Mouse (Mus musculus): ENCODE measurements at regions not wholly inside any gene's neighbourhood (a gene's known extent, or its start where the extent isn't known, plus 50 kb on each side); places are given as distances from the start of the nearest gene placed in this dataset.

GRCm38 (mm10) chr1:138011581-138011980, 163.9 kb downstream of the Ptprc start:
- DNase-seq (ENCODE audit: low read depth, low spot score) = no peak

GRCm38 (mm10) chr1:138010910-138011477, 164.5 kb downstream of the Ptprc start:
- no peak for DNase-seq (ENCODE audit: low read depth, low spot score)

GRCm38 (mm10) chr1:138006811-138007210, 168.7 kb downstream of the Ptprc start:
- no peak for DNase-seq (ENCODE audit: low read depth, low spot score)

- no peak for DNase-seq (ENCODE audit: low read depth, low spot score)
These were observed 171.2 kb downstream of the Ptprc start for GRCm38 (mm10) chr1:138004319-138004718.

- DNase-seq (ENCODE audit: low read depth, low spot score) = no peak
These were observed 176.1 kb downstream of the Ptprc start for GRCm38 (mm10) chr1:137999268-137999900.

- no peak for DNase-seq (ENCODE audit: low read depth, low spot score)
These were observed 179.5 kb downstream of the Ptprc start for GRCm38 (mm10) chr1:137996041-137996440.

GRCm38 (mm10) chr1:137991936-137992335, 183.6 kb downstream of the Ptprc start:
- no peak for DNase-seq (ENCODE audit: low read depth, low spot score)

GRCm38 (mm10) chr1:137991412-137991811, 184.1 kb downstream of the Ptprc start:
- DNase-seq (ENCODE audit: low read depth, low spot score) = no peak

- DNase-seq (ENCODE audit: low read depth, low spot score) = no peak
These were observed 202.1 kb downstream of the Ptprc start for GRCm38 (mm10) chr1:137973406-137973805.

- DNase-seq (ENCODE audit: low read depth, low spot score) = no peak
These were observed 202.7 kb downstream of the Ptprc start for GRCm38 (mm10) chr1:137972620-137973350.

- no peak for DNase-seq (ENCODE audit: low read depth, low spot score)
These were observed 209.2 kb downstream of the Ptprc start for GRCm38 (mm10) chr1:137966151-137966836.

- no peak for DNase-seq (ENCODE audit: low read depth, low spot score)
These were observed 211.9 kb downstream of the Ptprc start for GRCm38 (mm10) chr1:137963656-137964055.

GRCm38 (mm10) chr1:137958040-137958439, 217.5 kb downstream of the Ptprc start:
- no peak for DNase-seq (ENCODE audit: low read depth, low spot score)

GRCm38 (mm10) chr1:137955993-137956392, 219.5 kb downstream of the Ptprc start:
- no peak for DNase-seq (ENCODE audit: low read depth, low spot score)

GRCm38 (mm10) chr1:137955139-137955538, 220.4 kb downstream of the Ptprc start:
- DNase-seq (ENCODE audit: low read depth, low spot score) = no peak

- DNase-seq (ENCODE audit: low read depth, low spot score) = no peak
These were observed 222.1 kb downstream of the Ptprc start for GRCm38 (mm10) chr1:137953369-137953768.

GRCm38 (mm10) chr1:137952777-137953176, 222.7 kb downstream of the Ptprc start:
- DNase-seq (ENCODE audit: low read depth, low spot score) = no peak

- DNase-seq (ENCODE audit: low read depth, low spot score) = no peak
These were observed 227.6 kb downstream of the Ptprc start for GRCm38 (mm10) chr1:137947900-137948299.

GRCm38 (mm10) chr1:137941776-137942522, 233.6 kb downstream of the Ptprc start:
- no peak for DNase-seq (ENCODE audit: low read depth, low spot score)

GRCm38 (mm10) chr1:137935746-137936145, 239.8 kb downstream of the Ptprc start:
- no peak for DNase-seq (ENCODE audit: low read depth, low spot score)

GRCm38 (mm10) chr1:137929764-137930163, 245.7 kb downstream of the Ptprc start:
- no peak for DNase-seq (ENCODE audit: low read depth, low spot score)

- DNase-seq (ENCODE audit: low read depth, low spot score) = no peak
These were observed 247.0 kb downstream of the Ptprc start for GRCm38 (mm10) chr1:137928522-137928921.
